Mouse (Mus musculus) liver, embryonic 14.5 days (tissue): ENCODE data around the gene Plekhj1. TPM values are rescaled to one million over a fixed set of nuclear protein-coding genes. Genes with fewer than 3 reads are reported as not detected.
A peak's percentile ranks its signal among the peaks of the same experiment; 100 is the strongest.

Experiments used
- ATAC-seq: fragments of 200-750 bp; cut with Nextera tagmentation; 2 replicates; pipeline ENCODE4 v1.8.0; 2017; ENCODE audit warnings: moderate number of reproducible peaks, mild to moderate bottlenecking, moderate library complexity; ENCODE audit not compliant: insufficient read depth
- DNase-seq, 3 experiments: peaks; one replicate each; pipeline ENCODE4 v3.0.0-alpha.2; 2012 to 2013; ENCODE audit warnings: low read depth in 3 of 3, low spot score in 3 of 3
- H3K27ac ChIP-seq: fragments of 300-500 bp; sonication (generic); 2 replicates; pipeline ENCODE4 v1.5.1; 2014; ENCODE audit warnings: moderate library complexity, mild to moderate bottlenecking, control low read depth, inconsistent platforms
- H3K27me3 ChIP-seq: fragments of 300-500 bp; sonication (generic); 2 replicates; pipeline ENCODE4 v1.6.1; 2014; ENCODE audit warnings: mild to moderate bottlenecking, low read length, moderate library complexity; ENCODE audit not compliant: control insufficient read depth, insufficient read depth
- H3K36me3 ChIP-seq: fragments of 300-500 bp; sonication (generic); replicated peaks from 2 replicates; pipeline ENCODE4 v1.6.1; 2014; ENCODE audit warnings: low read depth; ENCODE audit not compliant: control insufficient read depth, insufficient read depth
- H3K4me1 ChIP-seq, 2 experiments: fragments of 200-500 bp in 1 of 2; fragments of 300-500 bp in 1 of 2; sonication (generic) in 1 of 2; replicated peaks; 2 replicates each; pipeline ENCODE4 v1.6.1; 2012 to 2014; ENCODE audit warnings: antibody characterized with exemption in 1 of 2, inconsistent platforms in 1 of 2, low read length in 1 of 2; ENCODE audit not compliant: control insufficient read depth in 2 of 2, insufficient read depth in 2 of 2
- H3K4me2 ChIP-seq: fragments of 300-500 bp; sonication (generic); 2 replicates; pipeline ENCODE4 v1.6.1; 2014; ENCODE audit warnings: low read depth, mild to moderate bottlenecking, control low read depth, moderate library complexity
- H3K4me3 ChIP-seq, 2 experiments: fragments of 200-500 bp in 1 of 2; fragments of 300-500 bp in 1 of 2; sonication (generic) in 1 of 2; 2 replicates each; pipeline ENCODE4 v1.5.1; 2012 to 2014; ENCODE audit warnings: low read depth in 2 of 2, low read length in 2 of 2, mild to moderate bottlenecking in 2 of 2, control low read depth in 1 of 2, inconsistent platforms in 1 of 2, moderate library complexity in 1 of 2; ENCODE audit not compliant: insufficient read depth in 1 of 2
- H3K9ac ChIP-seq: fragments of 300-500 bp; sonication (generic); replicated peaks from 2 replicates; pipeline ENCODE4 v1.6.1; 2014; ENCODE audit warnings: mild to moderate bottlenecking, control low read depth, moderate library complexity
- H3K9me3 ChIP-seq: fragments of 300-500 bp; sonication (generic); 2 replicates; pipeline ENCODE4 v1.6.1; 2016; ENCODE audit warnings: low read length, mixed read lengths; ENCODE audit not compliant: control insufficient read depth
- CTCF ChIP-seq: IDR thresholded peaks from 2 replicates; pipeline ENCODE4 v1.5.1; 2016; ENCODE audit warnings: antibody characterized with exemption, low read depth, control low read depth
- EP300 ChIP-seq: IDR thresholded peaks from 2 replicates; pipeline ENCODE4 v1.6.1; 2016; ENCODE audit warnings: antibody characterized with exemption, low read depth
- WGBS: fragments of 180-500 bp; shearing (Covaris S2); extraction: QIAGEN DNeasy Blood & Tissue Kit; methylation state at CpG from one replicate; pipeline ENCODE4 v1.1.7; 2014; ENCODE audit not compliant: insufficient replicate concordance; 5-methylcytosine and 5-hydroxymethylcytosine counted together
- polyA plus RNA-seq, 2 experiments: library from polyadenylated mRNA; depleted of rRNA in 1 of 2; stranded (reverse) in 1 of 2; unstranded in 1 of 2; fragments of >200 nt; fragmentation: Nextera tagmentation in 1 of 2; extraction: Ambion mirVana in 1 of 2; gene quantifications; 2 replicates each; pipeline versions ENCODE4 v1.2.1 to v1.2.3; 2012 to 2014

The Plekhj1 gene
- polyA plus RNA-seq, 2 experiments, result 46.7 to 77.0 TPM

- no peak overlapping the region for H3K27ac ChIP-seq
- DNase-seq (no peak), ATAC-seq (no peak)
- no peak overlapping the region for H3K9ac ChIP-seq
- TF ChIP-seq CTCF, result no peak
- H3K4me2 ChIP-seq, result no peak overlapping the region
- H3K9me3 ChIP-seq, result no peaks in the 10 kb centered on the region
- peaks cover 41% of the 10 kb centered on the region for H3K36me3 ChIP-seq
- H3K4me1 ChIP-seq, result peaks cover 5 to 8% of the 10 kb centered on the region in 2 experiments
- no peaks in the 10 kb centered on the region for H3K27me3 ChIP-seq
- no peak overlapping the region for H3K4me3 ChIP-seq
- 62% methylated on average over 40 of the region's 41 CpGs for WGBS
Observed at GRCm38 (mm10) chr10:80792175-80793032, 6.0 kb downstream of the Plekhj1 start.

GRCm38 (mm10) chr10:80791476-80792174, 6.8 kb downstream of the Plekhj1 start:
- H3K4me1 ChIP-seq, result peaks cover under 1 to 1% of the 10 kb centered on the region in 2 experiments; a peak in 1 of 4 replicates

GRCm38 (mm10) chr10:80790761-80791404, 7.5 kb downstream of the Plekhj1 start:
- H3K9me3 ChIP-seq, result no peaks in the 10 kb centered on the region
- WGBS, result 81% methylated on average over 19 of the region's 19 CpGs
- peaks cover 43% of the 10 kb centered on the region for H3K36me3 ChIP-seq
- DNase-seq (no peak), ATAC-seq (no peak)
- no peak overlapping the region for H3K9ac ChIP-seq
- H3K27ac ChIP-seq, result no peak overlapping the region
- no peaks in the 10 kb centered on the region for H3K4me1 ChIP-seq
- H3K4me2 ChIP-seq, result no peak overlapping the region
- H3K27me3 ChIP-seq, result no peaks in the 10 kb centered on the region
- TF ChIP-seq EP300 (no peak), CTCF (no peak)
- H3K4me3 ChIP-seq, result no peak overlapping the region

More at GRCm38 (mm10) chr10:80791476-80792174, 6.8 kb downstream of the Plekhj1 start:
- no peak for DNase-seq
- no peaks in the 10 kb centered on the region for H3K9me3 ChIP-seq
- H3K27ac ChIP-seq, result no peak overlapping the region
- no peak overlapping the region for H3K4me2 ChIP-seq
- ATAC-seq, result no peak
- no peaks in the 10 kb centered on the region for H3K27me3 ChIP-seq
- peaks cover 44% of the 10 kb centered on the region for H3K36me3 ChIP-seq
- WGBS, result 80% methylated on average over 33 of the region's 33 CpGs
- TF ChIP-seq EP300 (no peak), CTCF (0 out of 2 replicates have a peak, but pooled peaks have one; percentile 13)
- H3K9ac ChIP-seq, result no peak overlapping the region
- no peak overlapping the region for H3K4me3 ChIP-seq

DNA sequence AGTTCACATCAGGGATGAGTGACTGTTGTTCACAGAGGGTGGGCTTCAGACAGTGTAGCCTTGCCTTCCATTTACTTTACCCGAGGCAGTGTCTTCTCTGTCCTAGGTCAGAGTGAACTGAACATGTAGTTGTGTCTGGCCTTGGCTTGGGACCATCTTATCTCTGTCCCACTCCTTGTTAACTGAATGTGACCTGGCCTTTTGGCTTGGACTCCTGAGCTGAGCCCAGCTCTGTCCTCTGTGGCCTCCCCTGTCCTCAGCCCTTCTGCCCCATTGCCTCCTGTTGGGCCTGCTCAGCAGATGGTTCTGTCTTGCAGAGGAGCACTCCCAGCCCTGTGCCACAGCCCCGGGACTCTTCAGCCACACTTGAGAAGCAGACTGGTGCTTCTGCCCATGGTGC, 10.9 kb downstream of the Plekhj1 start:
- ATAC-seq, result no peak
- no peak for DNase-seq
- H3K9ac ChIP-seq, result no peak overlapping the region
- H3K27ac ChIP-seq, result no peak overlapping the region
- no peak overlapping the region for H3K4me2 ChIP-seq
- 66% methylated on average over 2 of the region's 2 CpGs for WGBS
- no peaks in the 10 kb centered on the region for H3K4me1 ChIP-seq
- no peak overlapping the region for H3K4me3 ChIP-seq
- TF ChIP-seq CTCF (no peak), EP300 (no peak)
- no peaks in the 10 kb centered on the region for H3K9me3 ChIP-seq
- H3K36me3 ChIP-seq, result peaks cover 60% of the 10 kb centered on the region
- H3K27me3 ChIP-seq, result no peaks in the 10 kb centered on the region
